Mouse (Mus musculus): ENCODE results near the gene Gm4763. TPM values are rescaled to one million over a fixed set of nuclear protein-coding genes. Genes with fewer than 3 reads are reported as not detected.

The Gm4763 gene
- polyA plus RNA-seq, 1 experiment, result not detected

Other genes starting within 250 kb of the Gm4763 start
- 2.0 and 2.7 TPM in 2 replicates for gene Cadm4, start 244.9 kb downstream of the Gm4763 start, polyA plus RNA-seq (2012; rRNA removed)
- gene Zfp428, start 219.9 kb downstream of the Gm4763 start, polyA plus RNA-seq (2012; rRNA removed), result 6.7 and 7.4 TPM in 2 replicates
- not detected in 2 replicates for gene AC161166.1, start 214.5 kb downstream of the Gm4763 start, polyA plus RNA-seq (2012; rRNA removed)
- 7.6 and 10.8 TPM in 2 replicates for gene Irgq, start 196.2 kb downstream of the Gm4763 start, polyA plus RNA-seq (2012; rRNA removed)
- 0.23 TPM in 1 of 2 replicates, not detected in the other for gene Pinlyp, start 180.8 kb downstream of the Gm4763 start, polyA plus RNA-seq (2012; rRNA removed)
- gene Xrcc1, start 180.6 kb downstream of the Gm4763 start, polyA plus RNA-seq (2012; rRNA removed), result 27.8 and 36.0 TPM in 2 replicates
- 56.6 and 77.6 TPM in 2 replicates for gene Ethe1, start 139.4 kb downstream of the Gm4763 start, polyA plus RNA-seq (2012; rRNA removed)
- 0.16 and 0.29 TPM in 2 replicates for gene Zfp575, start 139.3 kb downstream of the Gm4763 start, polyA plus RNA-seq (2012; rRNA removed)
- gene Phldb3, start 116.1 kb downstream of the Gm4763 start, polyA plus RNA-seq (2012; rRNA removed), result 4.1 and 4.8 TPM in 2 replicates
- 0.14 and 0.25 TPM in 2 replicates for gene Lypd3, start 90.4 kb downstream of the Gm4763 start, polyA plus RNA-seq (2012; rRNA removed)
- not detected in 2 replicates for gene Tex101, start 50.2 kb downstream of the Gm4763 start, polyA plus RNA-seq (2012; rRNA removed)
- gene BC049730, start 17.7 kb downstream of the Gm4763 start, polyA plus RNA-seq (2012; rRNA removed), result not detected in 2 replicates
- gene Cd177, start 33.4 kb upstream of the Gm4763 start, polyA plus RNA-seq (2012; rRNA removed), result 20.1 and 21.8 TPM in 2 replicates
- 23.2 and 28.2 TPM in 2 replicates for gene Ceacam10, start 50.3 kb upstream of the Gm4763 start, polyA plus RNA-seq (2012; rRNA removed)
- 4.1 and 5.9 TPM in 2 replicates for gene Gm9844, start 135.3 kb upstream of the Gm4763 start, polyA plus RNA-seq (2012; rRNA removed)
- not detected in 2 replicates for gene Lypd4, start 143.0 kb upstream of the Gm4763 start, polyA plus RNA-seq (2012; rRNA removed)
- gene Dmrtc2, start 143.1 kb upstream of the Gm4763 start, polyA plus RNA-seq (2012; rRNA removed), result not detected in 2 replicates
- gene Rps19, start 157.5 kb upstream of the Gm4763 start, polyA plus RNA-seq (2012; rRNA removed), result 648 and 720 TPM in 2 replicates
- gene Cd79a, start 170.5 kb upstream of the Gm4763 start, polyA plus RNA-seq (2012; rRNA removed), result 60.4 and 84.9 TPM in 2 replicates
- gene Arhgef1, start 176.0 kb upstream of the Gm4763 start, polyA plus RNA-seq (2012; rRNA removed), result 114 and 145 TPM in 2 replicates
- gene Gm4881, start 217.6 kb upstream of the Gm4763 start, polyA plus RNA-seq (2012; rRNA removed), result not detected in 2 replicates
- 189 and 214 TPM in 2 replicates for gene Rabac1, start 245.8 kb upstream of the Gm4763 start, polyA plus RNA-seq (2012; rRNA removed)

All from large intestine, adult 2 months (tissue).